Mouse (Mus musculus) hindbrain, embryonic 16.5 days (tissue): Measurements from ENCODE around the gene Slc25a35. TPM values are rescaled to one million over a fixed set of nuclear protein-coding genes. Genes with fewer than 3 reads are reported as not detected.
"Not testable (repeated sequence)": the region's sequence is repeated elsewhere in the genome, so short reads cannot be mapped to it uniquely, and the experiment has no call there.

Experiments
- ATAC-seq: fragments of 200-750 bp; cut with Nextera tagmentation; 2 replicates; pipeline ENCODE4 v1.8.0; 2017; ENCODE audit warnings: moderate TSS enrichment, moderate library complexity
- H3K27ac ChIP-seq: fragments of 300-500 bp; sonication (generic); 2 replicates; pipeline ENCODE4 v1.5.1; 2014; ENCODE audit warnings: low read depth, mild to moderate bottlenecking, control low read depth, low read length, moderate library complexity
- H3K27me3 ChIP-seq: fragments of 300-500 bp; sonication (generic); replicated peaks from 2 replicates; pipeline ENCODE4 v1.6.1; 2014; ENCODE audit warnings: low read length; ENCODE audit not compliant: control insufficient read depth, insufficient read depth
- H3K36me3 ChIP-seq: fragments of 300-500 bp; sonication (generic); 2 replicates; pipeline ENCODE4 v1.6.1; 2014; ENCODE audit warnings: mild to moderate bottlenecking, low read length, moderate library complexity, mixed read lengths; ENCODE audit not compliant: control insufficient read depth, insufficient read depth
- H3K4me1 ChIP-seq: fragments of 300-500 bp; sonication (generic); 2 replicates; pipeline ENCODE4 v1.6.1; 2014; ENCODE audit warnings: low read depth, low read length; ENCODE audit not compliant: control insufficient read depth, insufficient read depth
- H3K4me2 ChIP-seq: fragments of 300-500 bp; sonication (generic); 2 replicates; pipeline ENCODE4 v1.6.1; 2014; ENCODE audit warnings: mild to moderate bottlenecking, low read length, control low read depth, moderate library complexity
- H3K4me3 ChIP-seq: fragments of 300-500 bp; sonication (generic); 2 replicates; pipeline ENCODE4 v1.5.1; 2014; ENCODE audit warnings: mild to moderate bottlenecking, low read length, control low read depth, moderate library complexity
- H3K9ac ChIP-seq: fragments of 300-500 bp; sonication (generic); 2 replicates; pipeline ENCODE4 v1.6.1; 2014; ENCODE audit warnings: low read depth, mild to moderate bottlenecking, control low read depth, low read length, moderate library complexity
- H3K9me3 ChIP-seq: fragments of 300-500 bp; sonication (generic); 2 replicates; pipeline ENCODE4 v1.6.1; 2014; ENCODE audit warnings: mild to moderate bottlenecking, low read length, moderate library complexity; ENCODE audit not compliant: control insufficient read depth
- WGBS: fragments of 180-500 bp; shearing (Covaris S2); extraction: QIAGEN DNeasy Blood & Tissue Kit; methylation state at CpG from one replicate; pipeline ENCODE4 v1.1.7; 2014; 5-methylcytosine and 5-hydroxymethylcytosine counted together
- polyA plus RNA-seq: library from polyadenylated mRNA; unstranded; fragments of >200 nt; fragmentation: Nextera tagmentation; extraction: Ambion mirVana; gene quantifications from 2 replicates; pipeline ENCODE4 v1.2.1, GENCODE M21; 2015

The Slc25a35 gene
- polyA plus RNA-seq, 1 experiment from 2014 or later, result 3.4 TPM

DNA sequence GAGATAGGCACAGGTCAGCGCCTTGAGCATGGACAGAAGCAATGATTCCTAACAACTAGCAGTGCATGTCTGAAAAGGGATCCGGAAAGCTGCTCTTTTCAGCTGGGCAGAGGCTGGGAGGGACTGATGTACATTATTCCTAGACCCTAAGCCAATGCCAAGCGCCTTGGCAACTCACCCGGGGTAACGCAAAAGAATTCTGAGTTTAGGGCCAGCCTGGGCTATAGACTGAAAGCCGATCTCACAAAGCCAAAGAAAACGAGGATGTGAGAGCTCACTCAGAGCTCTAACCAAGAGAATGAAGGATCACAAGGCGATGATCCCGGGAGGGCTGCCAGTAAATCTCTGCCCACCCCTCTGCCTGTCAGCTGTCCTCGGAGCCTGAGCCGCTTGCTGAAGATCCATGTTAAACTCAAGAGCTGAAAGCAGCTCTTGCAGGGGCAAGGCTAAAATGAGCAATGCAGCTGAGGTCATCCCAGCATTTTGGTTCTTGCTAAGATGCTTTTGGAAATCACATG, 19.5 kb downstream of the Slc25a35 start:
- Histone ChIP-seq H3K27ac (peak overlapping the region; percentile 23; the same call in 1 of the 2 replicates), H3K4me3 (no peak overlapping the region), H3K36me3 (peaks cover 31% of the 10 kb centered on the region), H3K4me1 (no peaks in the 10 kb centered on the region), H3K27me3 (no peaks in the 10 kb centered on the region), H3K9ac (no peak overlapping the region), H3K4me2 (no peak overlapping the region), H3K9me3 (no peaks in the 10 kb centered on the region)
- ATAC-seq, result 0 out of 2 replicates have a peak, but pooled peaks have one; percentile 24
- 71% methylated on average over 11 of the region's 11 CpGs for WGBS

DNA sequence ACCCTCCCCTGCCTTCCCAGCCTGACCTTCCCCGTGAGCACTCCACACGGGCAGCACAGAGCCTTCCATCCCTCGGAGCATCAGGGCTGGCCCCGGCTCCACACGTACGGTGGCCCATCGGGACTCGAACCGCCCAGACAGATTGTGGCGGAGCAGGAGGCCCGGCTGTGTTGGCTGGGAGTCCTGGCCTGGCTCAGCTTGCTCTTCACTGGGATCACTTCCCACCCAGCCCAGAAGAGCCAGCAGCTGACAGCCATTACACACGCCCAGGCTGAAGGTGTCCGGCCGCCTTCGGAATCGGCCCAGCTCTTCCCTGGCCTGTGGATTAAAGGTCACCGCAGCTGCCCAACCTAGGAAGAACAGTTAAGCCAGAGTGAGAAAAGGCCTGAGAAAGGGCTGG, 20.4 kb downstream of the Slc25a35 start:
- H3K36me3 ChIP-seq, result peaks cover 38% of the 10 kb centered on the region
- no peak overlapping the region for H3K9ac ChIP-seq
- H3K4me2 ChIP-seq, result no peak overlapping the region
- H3K4me1 ChIP-seq, result no peaks in the 10 kb centered on the region
- H3K9me3 ChIP-seq, result no peaks in the 10 kb centered on the region
- no peak overlapping the region for H3K27ac ChIP-seq
- 87% methylated on average over 17 of the region's 17 CpGs for WGBS
- no peak for ATAC-seq
- H3K4me3 ChIP-seq, result no peak overlapping the region
- H3K27me3 ChIP-seq, result no peaks in the 10 kb centered on the region

DNA sequence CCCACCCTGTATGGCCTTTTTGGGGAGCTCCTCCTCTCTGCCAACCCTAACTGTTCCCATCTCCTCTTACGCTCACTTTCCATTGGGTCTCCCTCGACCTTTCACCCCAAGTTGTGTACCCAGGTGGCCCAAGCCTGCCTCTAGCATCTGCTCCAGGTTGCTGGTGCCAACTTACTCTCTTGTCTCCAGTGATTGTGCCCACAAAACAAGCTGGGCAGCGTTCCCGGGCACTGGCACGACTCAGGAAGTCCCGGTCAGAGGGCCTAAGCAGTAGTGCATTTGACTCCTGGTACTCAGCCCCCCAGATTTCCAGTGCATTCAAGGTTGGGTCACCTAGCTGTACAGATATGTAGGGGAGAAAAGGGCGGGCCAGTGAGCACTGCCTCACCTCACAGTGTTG, 25.2 kb downstream of the Slc25a35 start:
- no peak overlapping the region for H3K27ac ChIP-seq
- 90% methylated on average over 7 of the region's 7 CpGs for WGBS
- no peaks in the 10 kb centered on the region for H3K27me3 ChIP-seq
- no peak overlapping the region for H3K4me2 ChIP-seq
- H3K9ac ChIP-seq, result no peak overlapping the region
- no peak for ATAC-seq
- no peaks in the 10 kb centered on the region for H3K9me3 ChIP-seq
- no peak overlapping the region for H3K4me3 ChIP-seq
- H3K4me1 ChIP-seq, result no peaks in the 10 kb centered on the region
- peaks cover 60% of the 10 kb centered on the region for H3K36me3 ChIP-seq

DNA sequence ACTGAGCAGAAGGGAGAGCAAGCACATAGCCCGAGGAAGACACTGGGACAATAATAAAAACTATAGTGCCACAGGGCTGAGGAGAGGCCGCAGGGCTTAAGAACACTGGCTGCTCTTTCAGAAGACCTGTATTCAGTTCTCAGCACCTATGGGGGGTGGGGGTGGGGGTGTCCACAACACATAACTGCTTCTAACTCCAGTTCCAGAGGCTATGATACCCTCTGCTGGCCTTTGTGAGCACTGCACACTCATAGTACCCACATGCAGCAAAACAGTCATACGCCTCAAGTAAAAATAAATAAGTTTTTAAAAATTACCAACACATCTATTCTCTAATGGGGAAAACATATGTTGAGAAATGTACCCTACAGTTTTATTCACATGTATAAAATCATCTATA, 26.4 kb downstream of the Slc25a35 start:
- 96% methylated on average over 3 of the region's 3 CpGs for WGBS
- H3K4me2 ChIP-seq, result no peak overlapping the region
- H3K4me1 ChIP-seq, result no peaks in the 10 kb centered on the region
- no peak for ATAC-seq
- H3K9me3 ChIP-seq, result no peaks in the 10 kb centered on the region
- no peaks in the 10 kb centered on the region for H3K27me3 ChIP-seq
- H3K9ac ChIP-seq, result no peak overlapping the region
- peaks cover 54% of the 10 kb centered on the region for H3K36me3 ChIP-seq
- H3K27ac ChIP-seq, result no peak overlapping the region
- no peak overlapping the region for H3K4me3 ChIP-seq

DNA sequence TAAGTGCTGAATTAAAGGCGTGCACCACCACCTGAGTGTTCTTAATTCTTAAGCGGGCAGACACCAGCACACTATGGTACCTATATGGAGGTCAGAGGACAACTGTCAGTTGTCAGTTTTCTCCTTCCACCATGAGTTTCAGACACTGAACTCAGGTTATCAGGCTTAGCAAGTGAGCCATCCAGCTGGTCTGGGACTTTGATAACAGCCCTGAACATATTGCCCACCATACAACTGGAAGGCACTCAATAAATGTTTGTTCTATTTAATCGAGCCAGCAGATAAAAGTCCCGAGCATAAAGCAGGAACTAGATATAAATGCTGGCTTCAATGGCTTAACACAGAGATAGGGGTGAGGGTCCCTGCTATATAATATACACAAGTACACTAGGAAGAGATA, 29.1 kb downstream of the Slc25a35 start:
- ATAC-seq, result no peak
- Histone ChIP-seq H3K4me3 (no peak overlapping the region), H3K9ac (no peak overlapping the region), H3K36me3 (peaks cover 58% of the 10 kb centered on the region), H3K27ac (no peak overlapping the region), H3K4me1 (no peaks in the 10 kb centered on the region), H3K4me2 (no peak overlapping the region), H3K27me3 (no peaks in the 10 kb centered on the region), H3K9me3 (no peaks in the 10 kb centered on the region)
- 96% methylated on average over 4 of the region's 4 CpGs for WGBS

- peaks cover 24% of the 10 kb centered on the region for H3K36me3 ChIP-seq
- H3K4me3 ChIP-seq, H3K27ac ChIP-seq, H3K27me3 ChIP-seq, H3K4me2 ChIP-seq, H3K4me1 ChIP-seq, ATAC-seq, H3K9me3 ChIP-seq, H3K9ac ChIP-seq: not testable (repeated sequence)
- WGBS, result 97% methylated on average over 4 of the region's 4 CpGs
Measured at GRCm38 (mm10) chr11:69002782-69003181, 34.9 kb downstream of the Slc25a35 start.

DNA sequence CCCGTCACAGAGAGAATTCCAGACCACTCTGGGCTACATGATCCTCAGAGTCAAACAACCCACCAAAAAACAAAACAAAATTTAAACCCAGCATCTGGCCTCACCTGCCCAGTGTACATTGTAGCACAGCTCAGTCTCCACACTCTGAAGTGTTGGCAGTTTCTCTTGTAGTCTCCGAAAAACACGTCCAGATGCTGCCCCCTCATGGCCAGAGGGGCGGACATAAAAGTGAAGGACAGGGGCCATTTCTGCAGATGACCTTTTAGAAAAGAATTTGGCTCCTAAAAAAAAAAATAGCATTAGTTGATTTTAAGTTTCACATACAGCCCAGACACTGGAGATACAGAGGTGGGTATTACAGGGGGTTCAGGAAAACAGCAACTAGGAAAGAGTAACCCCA, 35.7 kb downstream of the Slc25a35 start:
- no peak for ATAC-seq
- Histone ChIP-seq H3K27ac (no peak overlapping the region), H3K4me3 (no peak overlapping the region), H3K9ac (no peak overlapping the region), H3K36me3 (peaks cover 21% of the 10 kb centered on the region), H3K4me1 (peaks cover 10% of the 10 kb centered on the region), H3K9me3 (no peaks in the 10 kb centered on the region), H3K27me3 (no peaks in the 10 kb centered on the region), H3K4me2 (no peak overlapping the region)
- 63% methylated on average over 4 of the region's 4 CpGs for WGBS

- WGBS, result 91% methylated on average over 7 of the region's 7 CpGs
Measured at GRCm38 (mm10) chr11:69005193-69005592, 37.3 kb downstream of the Slc25a35 start.

DNA sequence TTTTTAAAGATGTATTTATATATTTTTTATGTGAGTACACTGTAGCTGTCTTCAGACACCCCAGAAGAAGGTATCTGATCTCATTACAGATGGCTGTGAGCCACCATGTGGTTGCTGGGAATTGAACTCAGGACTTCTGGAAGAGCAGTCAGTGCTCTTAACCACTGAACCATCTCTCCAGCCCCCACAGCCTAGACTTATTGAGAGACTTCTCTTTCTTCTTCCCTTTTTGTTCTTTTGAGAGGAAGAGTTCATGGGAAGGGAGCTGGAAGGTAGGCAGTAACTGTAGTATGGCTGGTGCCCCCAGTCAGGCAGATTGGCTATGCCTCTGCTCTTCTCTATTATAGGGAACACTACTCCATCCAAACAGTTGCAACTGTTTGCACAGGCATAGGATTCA, 38.6 kb downstream of the Slc25a35 start:
- H3K27me3 ChIP-seq, H3K4me3 ChIP-seq, H3K4me2 ChIP-seq, ATAC-seq, H3K36me3 ChIP-seq, H3K9ac ChIP-seq, H3K27ac ChIP-seq, H3K9me3 ChIP-seq: not testable (repeated sequence)
- H3K4me1 ChIP-seq, result peaks cover 15% of the 10 kb centered on the region

More at GRCm38 (mm10) chr11:69005193-69005592, 37.3 kb downstream of the Slc25a35 start:
- no peak overlapping the region for H3K4me3 ChIP-seq
- no peaks in the 10 kb centered on the region for H3K9me3 ChIP-seq
- H3K4me2 ChIP-seq, result no peak overlapping the region
- H3K4me1 ChIP-seq, result peaks cover 10% of the 10 kb centered on the region
- H3K27ac ChIP-seq, result no peak overlapping the region
- no peaks in the 10 kb centered on the region for H3K27me3 ChIP-seq
- peaks cover 15% of the 10 kb centered on the region for H3K36me3 ChIP-seq
- ATAC-seq, result no peak
- no peak overlapping the region for H3K9ac ChIP-seq
